15 mouse cellular contexts compared by ENCODE assay signal in the genomic region with DNA sequence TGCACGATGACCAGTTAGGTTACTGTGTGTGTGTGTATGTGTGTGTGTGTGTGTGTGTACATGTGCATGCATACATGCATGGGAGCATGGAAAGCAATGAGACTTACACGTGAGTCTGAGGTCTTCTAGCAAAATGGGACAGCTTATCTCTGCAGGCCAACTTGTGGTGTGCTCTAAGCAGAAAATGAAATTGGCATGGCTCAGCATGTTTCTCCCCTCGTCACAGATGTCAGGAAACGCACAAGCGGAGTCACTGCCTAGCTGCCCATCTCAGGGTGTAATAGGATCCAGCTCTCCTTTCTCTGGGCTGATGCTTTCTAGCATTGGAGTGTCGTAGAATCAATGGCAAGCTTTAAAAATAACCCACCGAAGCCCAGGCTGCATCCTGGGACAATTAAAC.
DNase-seq lines count a peak whose midpoint lies in the region; ATAC-seq and TF ChIP-seq lines count a peak whose summit lies in the region.
"Had no signal": no experiment of that assay in that cellular context is flagged by ENCODE, and none has a peak within 500 bp of the region (broad histone marks: within the 10 kb centered on the region; RNA-seq: fewer than 3 reads in every experiment).

No protein-coding gene starts in this region.

- H3K36me3 ChIP-seq in midbrain, embryonic 13.5 days: no peaks in the 10 kb centered on the region
- no peaks in the 10 kb centered on the region for H3K36me3 ChIP-seq in midbrain, embryonic 11.5 days (ENCODE audit: control insufficient read depth, insufficient read depth, low read length)
- H3K36me3 ChIP-seq in hindbrain, embryonic 12.5 days: no peaks in the 10 kb centered on the region
- no peaks in the 10 kb centered on the region for H3K36me3 ChIP-seq in midbrain, postnatal 0 days (ENCODE audit: insufficient read depth, low read length)
- H3K36me3 ChIP-seq: G1E had no signal

- peak; percentile 62 for ATAC-seq in midbrain, embryonic 13.5 days
- ATAC-seq in midbrain, embryonic 11.5 days (ENCODE audit: low FRiP score): no peak
- ATAC-seq in hindbrain, embryonic 12.5 days (ENCODE audit: low FRiP score): no peak
- no peak for ATAC-seq in midbrain, postnatal 0 days (ENCODE audit: low FRiP score)
- no peak for ATAC-seq in cerebellum, adult (ENCODE audit: insufficient number of reproducible peaks, low FRiP score, low TSS enrichment)

- H3K27ac ChIP-seq in midbrain, embryonic 13.5 days: peak overlapping the region; percentile 57
- H3K27ac ChIP-seq in midbrain, embryonic 11.5 days (ENCODE audit: low read depth, low read length): no peak overlapping the region
- peak overlapping the region; percentile 18; the same call in 1 of the 2 replicates for H3K27ac ChIP-seq in hindbrain, embryonic 12.5 days
- H3K27ac ChIP-seq in midbrain, postnatal 0 days (ENCODE audit: low read depth, low read length): no peak overlapping the region

- H3K4me2 ChIP-seq in midbrain, embryonic 13.5 days (replicated peaks): no peak overlapping the region
- no peak overlapping the region for H3K4me2 ChIP-seq in midbrain, embryonic 11.5 days
- H3K4me2 ChIP-seq in hindbrain, embryonic 12.5 days (replicated peaks): no peak overlapping the region
- H3K4me2 ChIP-seq in midbrain, postnatal 0 days (ENCODE audit: low read depth, low read length, poor library complexity, severe bottlenecking): no peak overlapping the region
- H3K4me2 ChIP-seq: lung, embryonic 14.5 days had no signal

- no peaks in the 10 kb centered on the region for H3K27me3 ChIP-seq in midbrain, embryonic 13.5 days
- no peaks in the 10 kb centered on the region for H3K27me3 ChIP-seq in midbrain, embryonic 11.5 days (ENCODE audit: control insufficient read depth, insufficient read depth, low read length)
- H3K27me3 ChIP-seq in hindbrain, embryonic 12.5 days: no peaks in the 10 kb centered on the region
- no peaks in the 10 kb centered on the region for H3K27me3 ChIP-seq in midbrain, postnatal 0 days (ENCODE audit: insufficient read depth, low read length)

- WGBS in midbrain, embryonic 13.5 days: 51% methylated on average over 7 of the region's 7 CpGs
- 55% methylated on average over 7 of the region's 7 CpGs for WGBS in midbrain, embryonic 11.5 days
- 46% methylated on average over 7 of the region's 7 CpGs for WGBS in hindbrain, embryonic 12.5 days
- WGBS in midbrain, postnatal 0 days: 41% methylated on average over 7 of the region's 7 CpGs

- H3K9ac ChIP-seq in midbrain, embryonic 13.5 days (replicated peaks): no peak overlapping the region
- H3K9ac ChIP-seq in midbrain, embryonic 11.5 days (ENCODE audit: low read length): no peak overlapping the region
- no peak overlapping the region for H3K9ac ChIP-seq in hindbrain, embryonic 12.5 days
- no peak overlapping the region for H3K9ac ChIP-seq in midbrain, postnatal 0 days (replicated peaks; ENCODE audit: low read length, poor library complexity, severe bottlenecking)
- H3K9ac ChIP-seq: lung, embryonic 14.5 days had no signal

- peaks cover 22% of the 10 kb centered on the region for H3K4me1 ChIP-seq in midbrain, embryonic 13.5 days (replicated peaks)
- no peaks in the 10 kb centered on the region for H3K4me1 ChIP-seq in midbrain, embryonic 11.5 days (ENCODE audit: control insufficient read depth, insufficient read depth, low read length)
- H3K4me1 ChIP-seq in hindbrain, embryonic 12.5 days: peaks cover 20% of the 10 kb centered on the region
- no peaks in the 10 kb centered on the region for H3K4me1 ChIP-seq in midbrain, postnatal 0 days (ENCODE audit: insufficient read depth, low read length)

- DNase-seq in heart, adult 11 months: peak; percentile 45
- DNase-seq in heart, adult 8-10 months (ENCODE audit: low spot score): no peak
- DNase-seq in midbrain, embryonic 11.5 days (ENCODE audit: low spot score, missing footprints): no peak
- peak; percentile 59 for DNase-seq in midbrain, postnatal 0 days (ENCODE audit: low spot score)
- DNase-seq in urinary bladder, postnatal 4 days (ENCODE audit: low spot score in 2 of 2): no peak
- DNase-seq: cerebellum, adult 9-10 months; kidney, adult 2 months; liver; lung, embryonic 14.5 days; right cerebral cortex, postnatal 14 days; thymus, adult 2 months had no signal

- H3K9me3 ChIP-seq in midbrain, embryonic 13.5 days: no peaks in the 10 kb centered on the region
- no peaks in the 10 kb centered on the region for H3K9me3 ChIP-seq in midbrain, embryonic 11.5 days (ENCODE audit: control insufficient read depth, low read length)
- H3K9me3 ChIP-seq in hindbrain, embryonic 12.5 days (replicated peaks): no peaks in the 10 kb centered on the region
- H3K9me3 ChIP-seq in midbrain, postnatal 0 days (ENCODE audit: low read length): no peaks in the 10 kb centered on the region

- TF ChIP-seq CTCF in midbrain, postnatal 0 days (IDR thresholded peaks at IDR 0.05): no peak

- H3K4me3 ChIP-seq in midbrain, embryonic 13.5 days (replicated peaks): no peak overlapping the region
- no peak overlapping the region for H3K4me3 ChIP-seq in midbrain, embryonic 11.5 days (ENCODE audit: low read depth, low read length)
- no peak overlapping the region for H3K4me3 ChIP-seq in hindbrain, embryonic 12.5 days
- no peak overlapping the region for H3K4me3 ChIP-seq in midbrain, postnatal 0 days (ENCODE audit: low read depth, low read length)

Comparison
In these comparisons a context has a peak if more than half of its experiments do, and no peak if none do; other contexts are left out.
1. DNase-seq: peak in heart, adult 11 months (single experiment) and midbrain, postnatal 0 days (single experiment); none in heart, adult 8-10 months (single experiment), midbrain, embryonic 11.5 days (single experiment) and urinary bladder, postnatal 4 days (0 of 2).
2. H3K27ac ChIP-seq: peak in midbrain, embryonic 13.5 days (single experiment) and hindbrain, embryonic 12.5 days (single experiment); none in midbrain, embryonic 11.5 days (single experiment) and midbrain, postnatal 0 days (single experiment).